Mouse (Mus musculus) ES-Bruce4 (cell line): Measurements from ENCODE around the gene Pde9a.

Experiments used
- CTCF ChIP-seq: IDR thresholded peaks from one replicate; pipeline ENCODE4 v1.8.1; 2011; ENCODE audit warnings: low read depth, low read length
- EP300 ChIP-seq: IDR thresholded peaks from 2 replicates; pipeline ENCODE4 v1.6.1; 2011; ENCODE audit warnings: low read depth, low read length; ENCODE audit not compliant: insufficient read depth
- POLR2A ChIP-seq: IDR thresholded peaks from one replicate; pipeline ENCODE4 v1.8.1; 2011; ENCODE audit warnings: low read length; ENCODE audit not compliant: insufficient read depth

DNA sequence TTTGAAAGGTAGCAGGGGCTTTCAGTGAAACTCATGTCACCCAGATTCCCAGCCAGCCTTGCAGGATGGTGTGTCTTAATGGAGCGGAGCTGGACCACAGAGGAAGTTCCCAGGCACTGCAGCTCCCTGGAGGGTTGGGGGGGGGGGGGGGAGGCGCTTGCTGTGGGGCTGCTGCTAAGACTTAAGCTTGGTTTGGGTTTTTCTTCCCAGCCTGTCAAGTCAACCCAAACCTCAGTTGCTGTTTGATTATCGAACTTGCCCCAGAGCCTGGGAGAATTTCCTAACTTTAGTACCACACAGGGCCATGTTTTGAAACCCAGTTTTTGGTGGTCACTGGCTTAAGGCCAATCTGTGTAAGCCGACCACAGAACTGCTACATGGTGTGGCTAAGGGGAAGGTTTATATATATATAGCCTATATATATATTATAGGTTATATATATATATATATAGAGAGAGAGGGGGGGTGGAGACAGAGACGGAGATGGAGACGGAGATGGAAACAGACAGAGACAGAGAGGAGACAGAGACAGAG, 19.8 kb downstream of the Pde9a start:
- TF ChIP-seq POLR2A: no peak
- no peak for TF ChIP-seq CTCF
- no peak for TF ChIP-seq EP300
